Mouse (Mus musculus) hindbrain, embryonic 13.5 days (tissue): ENCODE measurements at regions not wholly inside any gene's neighbourhood (a gene's known extent, or its start where the extent isn't known, plus 50 kb on each side); places are given as distances from the start of the nearest gene placed in this dataset.
"Not testable (repeated sequence)": the region's sequence is repeated elsewhere in the genome, so short reads cannot be mapped to it uniquely, and the experiment has no call there.

ENCODE experiments used
- ATAC-seq: fragments of 200-750 bp; cut with Nextera tagmentation; 2 replicates; pipeline ENCODE4 v1.8.0; 2017; ENCODE audit warnings: moderate TSS enrichment; ENCODE audit not compliant: low FRiP score
- H3K27ac ChIP-seq: fragments of 300-500 bp; sonication (generic); 2 replicates; pipeline ENCODE4 v1.5.1; 2015; ENCODE audit warnings: inconsistent platforms, mild to moderate bottlenecking, moderate library complexity
- H3K27me3 ChIP-seq: fragments of 300-500 bp; sonication (generic); 2 replicates; pipeline ENCODE4 v1.6.1; 2015; ENCODE audit warnings: mild to moderate bottlenecking, inconsistent platforms
- H3K36me3 ChIP-seq: fragments of 300-500 bp; sonication (generic); 2 replicates; pipeline ENCODE4 v1.6.1; 2015; ENCODE audit warnings: mild to moderate bottlenecking, inconsistent platforms
- H3K4me1 ChIP-seq: fragments of 300-500 bp; sonication (generic); replicated peaks from 2 replicates; pipeline ENCODE4 v1.6.1; 2015; ENCODE audit warnings: inconsistent platforms
- H3K4me2 ChIP-seq: fragments of 300-500 bp; sonication (generic); 2 replicates; pipeline ENCODE4 v1.6.1; 2015; ENCODE audit warnings: inconsistent platforms, mild to moderate bottlenecking, moderate library complexity
- H3K4me3 ChIP-seq: fragments of 300-500 bp; sonication (generic); 2 replicates; pipeline ENCODE4 v1.5.1; 2015; ENCODE audit warnings: mild to moderate bottlenecking, inconsistent platforms
- H3K9ac ChIP-seq: fragments of 300-500 bp; sonication (generic); 2 replicates; pipeline ENCODE4 v1.6.1; 2015; ENCODE audit warnings: mild to moderate bottlenecking, inconsistent platforms
- H3K9me3 ChIP-seq: fragments of 300-500 bp; sonication (generic); 2 replicates; pipeline ENCODE4 v1.6.1; 2016; ENCODE audit warnings: inconsistent platforms
- WGBS: fragments of 180-500 bp; shearing (Covaris S2); methylation state at CpG from one replicate; pipeline ENCODE4 v1.1.7; 2015; 5-methylcytosine and 5-hydroxymethylcytosine counted together

GRCm38 (mm10) chr7:39732790-39733189 is 215.2 kb downstream of the Zfp619 start:
- peaks cover 3% of the 10 kb centered on the region; the same call in 1 of the 2 replicates for H3K27me3 ChIP-seq
- H3K36me3 ChIP-seq = no peaks in the 10 kb centered on the region
- no peaks in the 10 kb centered on the region for H3K9me3 ChIP-seq
- no peak for ATAC-seq
- H3K4me1 ChIP-seq = peaks cover 4% of the 10 kb centered on the region
- no peak overlapping the region for H3K9ac ChIP-seq
- no peak overlapping the region for H3K4me3 ChIP-seq
- no peak overlapping the region for H3K27ac ChIP-seq
- 77% methylated on average over 1 of the region's 1 CpGs for WGBS
- H3K4me2 ChIP-seq = no peak overlapping the region

- not testable (repeated sequence) for H3K4me2 ChIP-seq
Measured at GRCm38 (mm10) chr7:39748395-39748794, 230.8 kb downstream of the Zfp619 start.

GRCm38 (mm10) chr7:39750448-39750847 is 232.9 kb downstream of the Zfp619 start:
- 86% methylated on average over 7 of the region's 7 CpGs for WGBS
- Histone ChIP-seq H3K4me3 (no peak overlapping the region), H3K9me3 (no peaks in the 10 kb centered on the region), H3K4me1 (no peaks in the 10 kb centered on the region), H3K27me3 (no peaks in the 10 kb centered on the region), H3K9ac (no peak overlapping the region), H3K4me2 (no peak overlapping the region), H3K36me3 (no peaks in the 10 kb centered on the region), H3K27ac (no peak overlapping the region)
- ATAC-seq = no peak

More at GRCm38 (mm10) chr7:39748395-39748794, 230.8 kb downstream of the Zfp619 start:
- H3K4me3 ChIP-seq, H3K27me3 ChIP-seq, H3K4me1 ChIP-seq, H3K9me3 ChIP-seq, H3K27ac ChIP-seq, ATAC-seq, H3K9ac ChIP-seq, H3K36me3 ChIP-seq: not testable (repeated sequence)

GRCm38 (mm10) chr7:39764366-39764765 is 246.8 kb downstream of the Zfp619 start:
- Histone ChIP-seq H3K4me3 (no peak overlapping the region), H3K9me3 (no peaks in the 10 kb centered on the region), H3K9ac (no peak overlapping the region), H3K4me1 (no peaks in the 10 kb centered on the region), H3K36me3 (no peaks in the 10 kb centered on the region), H3K27me3 (no peaks in the 10 kb centered on the region), H3K4me2 (no peak overlapping the region), H3K27ac (no peak overlapping the region)
- WGBS = 91% methylated on average over 2 of the region's 2 CpGs
- ATAC-seq = no peak

- 91% methylated on average over 5 of the region's 5 CpGs for WGBS
- H3K27ac ChIP-seq = no peak overlapping the region
Measured at GRCm38 (mm10) chr7:39765094-39765493, 247.5 kb downstream of the Zfp619 start.

GRCm38 (mm10) chr7:39773291-39773690 is 255.7 kb downstream of the Zfp619 start:
- no peak for ATAC-seq
- H3K4me2 ChIP-seq = no peak overlapping the region
- 86% methylated on average over 6 of the region's 6 CpGs for WGBS
- no peak overlapping the region for H3K4me3 ChIP-seq
- H3K4me1 ChIP-seq = no peaks in the 10 kb centered on the region
- H3K27me3 ChIP-seq = no peaks in the 10 kb centered on the region
- no peaks in the 10 kb centered on the region for H3K9me3 ChIP-seq
- H3K36me3 ChIP-seq = no peaks in the 10 kb centered on the region
- no peak overlapping the region for H3K9ac ChIP-seq
- no peak overlapping the region for H3K27ac ChIP-seq

More at GRCm38 (mm10) chr7:39765094-39765493, 247.5 kb downstream of the Zfp619 start:
- Histone ChIP-seq H3K27me3 (no peaks in the 10 kb centered on the region), H3K4me1 (no peaks in the 10 kb centered on the region), H3K4me2 (no peak overlapping the region), H3K4me3 (no peak overlapping the region), H3K9ac (no peak overlapping the region), H3K36me3 (no peaks in the 10 kb centered on the region), H3K9me3 (no peaks in the 10 kb centered on the region)
- no peak for ATAC-seq

GRCm38 (mm10) chr7:39789321-39789720 is 271.8 kb downstream of the Zfp619 start:
- Histone ChIP-seq H3K4me2 (no peak overlapping the region), H3K27ac (no peak overlapping the region), H3K36me3 (no peaks in the 10 kb centered on the region), H3K9me3 (no peaks in the 10 kb centered on the region), H3K9ac (no peak overlapping the region), H3K27me3 (no peaks in the 10 kb centered on the region), H3K4me1 (0 out of 2 replicates have a peak, but pooled peaks cover 4% of the 10 kb centered on the region), H3K4me3 (no peak overlapping the region)
- ATAC-seq = no peak
- WGBS = 87% methylated on average over 4 of the region's 4 CpGs

- no peaks in the 10 kb centered on the region for H3K36me3 ChIP-seq
- no peak overlapping the region for H3K27ac ChIP-seq
- WGBS = 86% methylated on average over 4 of the region's 4 CpGs
- no peak for ATAC-seq
- H3K4me2 ChIP-seq = no peak overlapping the region
- no peaks in the 10 kb centered on the region for H3K27me3 ChIP-seq
- H3K9ac ChIP-seq = no peak overlapping the region
- no peak overlapping the region for H3K4me3 ChIP-seq
- no peaks in the 10 kb centered on the region for H3K9me3 ChIP-seq
- H3K4me1 ChIP-seq = 0 out of 2 replicates have a peak, but pooled peaks cover 4% of the 10 kb centered on the region
Measured at GRCm38 (mm10) chr7:39789880-39790279, 272.3 kb downstream of the Zfp619 start.

- H3K4me2 ChIP-seq = no peak overlapping the region
- ATAC-seq = no peak
- 94% methylated on average over 3 of the region's 3 CpGs for WGBS
- H3K9me3 ChIP-seq = no peaks in the 10 kb centered on the region
- H3K9ac ChIP-seq = no peak overlapping the region
- H3K36me3 ChIP-seq = no peaks in the 10 kb centered on the region
- no peaks in the 10 kb centered on the region for H3K27me3 ChIP-seq
- no peak overlapping the region for H3K27ac ChIP-seq
- H3K4me3 ChIP-seq = no peak overlapping the region
- no peaks in the 10 kb centered on the region for H3K4me1 ChIP-seq
Measured at GRCm38 (mm10) chr7:39794751-39795150, 277.2 kb downstream of the Zfp619 start.

- Histone ChIP-seq H3K4me3 (no peak overlapping the region), H3K27me3 (no peaks in the 10 kb centered on the region), H3K9me3 (no peaks in the 10 kb centered on the region), H3K4me1 (no peaks in the 10 kb centered on the region), H3K4me2 (no peak overlapping the region), H3K9ac (no peak overlapping the region), H3K27ac (no peak overlapping the region), H3K36me3 (no peaks in the 10 kb centered on the region)
- 83% methylated on average over 3 of the region's 3 CpGs for WGBS
- no peak for ATAC-seq
Measured at GRCm38 (mm10) chr7:39804276-39804675, 286.7 kb downstream of the Zfp619 start.

- Histone ChIP-seq H3K9ac (no peak overlapping the region), H3K4me1 (no peaks in the 10 kb centered on the region), H3K4me3 (no peak overlapping the region), H3K4me2 (no peak overlapping the region), H3K36me3 (no peaks in the 10 kb centered on the region), H3K27ac (no peak overlapping the region), H3K27me3 (no peaks in the 10 kb centered on the region), H3K9me3 (no peaks in the 10 kb centered on the region)
- WGBS = 85% methylated on average over 3 of the region's 3 CpGs
- no peak for ATAC-seq
Measured at GRCm38 (mm10) chr7:39818036-39818435, 300.5 kb downstream of the Zfp619 start.

GRCm38 (mm10) chr7:39822550-39823178 is 305.1 kb downstream of the Zfp619 start:
- Histone ChIP-seq H3K4me2 (no peak overlapping the region), H3K9ac (no peak overlapping the region), H3K36me3 (no peaks in the 10 kb centered on the region), H3K4me3 (no peak overlapping the region), H3K27ac (no peak overlapping the region), H3K27me3 (no peaks in the 10 kb centered on the region), H3K9me3 (no peaks in the 10 kb centered on the region), H3K4me1 (no peaks in the 10 kb centered on the region)
- 93% methylated on average over 4 of the region's 4 CpGs for WGBS
- ATAC-seq = no peak

- Histone ChIP-seq H3K9ac (no peak overlapping the region), H3K4me2 (no peak overlapping the region), H3K4me3 (no peak overlapping the region), H3K36me3 (no peaks in the 10 kb centered on the region), H3K9me3 (no peaks in the 10 kb centered on the region), H3K27me3 (no peaks in the 10 kb centered on the region), H3K4me1 (no peaks in the 10 kb centered on the region; the same call in 1 of the 2 replicates), H3K27ac (no peak overlapping the region)
- WGBS = 63% methylated on average over 4 of the region's 6 CpGs
- ATAC-seq = no peak
Measured at GRCm38 (mm10) chr7:39828378-39828777, 310.8 kb downstream of the Zfp619 start.
